Mouse (Mus musculus): ENCODE results near the gene Sestd1.
A peak's percentile ranks its signal among the peaks of the same experiment; 100 is the strongest.

Sestd1 gene

GRCm38 (mm10) chr2:77270781-77271180, 9.6 kb downstream of the Sestd1 start:
- no peak for DNase-seq (ENCODE audit: low spot score)

GRCm38 (mm10) chr2:77270136-77270535, 10.3 kb downstream of the Sestd1 start:
- no peak for DNase-seq (ENCODE audit: low spot score)

GRCm38 (mm10) chr2:77268612-77269239, 11.7 kb downstream of the Sestd1 start:
- no peak for DNase-seq (ENCODE audit: low spot score)

- no peak for DNase-seq (ENCODE audit: low spot score)
Observed at GRCm38 (mm10) chr2:77266931-77267330, 13.5 kb downstream of the Sestd1 start.

DNA sequence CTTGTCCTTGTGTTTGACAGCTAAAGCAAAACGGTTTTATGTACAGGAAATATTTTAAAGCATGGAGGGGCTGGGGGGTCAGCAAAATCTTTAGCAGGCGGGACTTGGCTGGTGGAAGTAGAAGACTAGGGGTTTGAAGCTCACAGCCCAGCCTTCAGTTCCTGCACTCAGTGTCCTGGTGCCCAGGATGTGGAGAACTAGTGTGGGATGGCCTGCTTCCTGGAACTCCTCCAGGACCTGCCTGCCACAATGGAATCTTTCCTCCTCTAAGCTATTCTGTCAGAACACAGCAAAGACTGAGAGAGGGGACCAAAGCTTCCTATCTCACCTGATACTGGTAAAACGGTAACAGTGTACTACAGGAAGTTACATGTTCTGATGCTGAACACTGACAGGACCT, 14.4 kb downstream of the Sestd1 start:
- no peak for DNase-seq (ENCODE audit: low spot score)

GRCm38 (mm10) chr2:77265301-77265700, 15.1 kb downstream of the Sestd1 start:
- DNase-seq (ENCODE audit: low spot score): no peak

DNA sequence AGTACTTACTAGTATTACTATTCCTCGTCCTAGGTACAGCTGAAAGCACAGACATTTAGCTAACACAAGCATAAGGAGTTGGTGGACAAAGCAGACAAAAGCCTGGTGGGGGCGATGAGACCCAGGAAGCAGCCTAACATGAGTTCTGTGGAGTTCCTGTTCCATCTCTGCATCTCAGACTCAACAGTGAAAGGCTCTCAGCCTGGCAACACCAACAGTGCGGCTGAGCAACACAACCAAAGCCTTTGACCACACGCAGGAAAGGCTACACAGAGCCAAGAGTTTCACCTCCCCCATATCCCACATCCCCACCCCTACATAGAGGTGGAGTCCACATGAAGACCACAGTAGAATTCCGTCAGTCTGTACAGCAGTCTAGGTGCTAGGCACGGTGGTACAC, 15.8 kb downstream of the Sestd1 start:
- no peak for DNase-seq (ENCODE audit: low spot score)

DNA sequence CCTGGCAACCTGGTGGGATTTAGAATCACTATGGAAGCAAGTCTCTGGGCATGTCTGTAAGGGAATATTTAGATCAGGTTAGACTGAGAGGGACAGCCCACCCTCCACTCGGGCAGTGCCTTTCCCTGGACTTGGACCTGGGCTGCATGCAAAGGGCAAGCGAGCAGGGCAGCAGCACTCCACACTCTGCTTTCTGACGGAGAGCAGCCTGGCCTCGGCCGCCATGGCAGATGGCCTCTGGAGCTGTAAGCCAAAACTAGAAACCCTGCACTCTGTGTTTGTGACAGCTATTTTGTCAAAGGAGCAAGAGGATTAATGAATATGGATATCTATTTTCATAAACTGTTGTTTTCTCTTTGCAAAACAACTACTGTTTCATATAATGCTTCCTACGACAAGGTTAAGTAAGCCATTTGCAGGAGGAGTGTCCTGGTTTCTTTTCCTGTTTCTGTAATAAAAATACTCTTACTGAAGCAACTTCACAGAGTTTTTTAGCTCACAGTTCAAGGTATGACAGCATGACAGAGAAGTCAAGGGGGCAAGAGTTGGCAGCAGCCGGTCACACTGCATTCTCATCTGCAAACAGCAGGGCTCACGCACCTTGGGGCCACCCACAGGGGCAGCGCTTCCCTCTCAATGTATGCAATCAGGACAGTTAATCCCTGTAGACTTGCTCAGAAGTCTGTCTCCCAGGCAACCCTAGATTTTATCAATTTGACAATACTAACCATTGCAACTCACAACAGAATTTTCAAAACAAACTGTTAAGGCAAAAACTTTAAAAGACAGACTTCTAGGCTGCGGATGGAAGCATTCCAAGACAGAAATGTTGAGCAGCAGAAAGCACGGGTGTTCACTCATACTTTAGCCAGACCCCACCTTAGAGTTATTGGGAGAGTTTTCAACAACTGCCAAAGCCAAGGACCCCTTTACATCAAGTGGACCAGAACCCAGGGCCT, 16.6 kb downstream of the Sestd1 start:
- DNase-seq (ENCODE audit: low spot score): peak; percentile 34

DNA sequence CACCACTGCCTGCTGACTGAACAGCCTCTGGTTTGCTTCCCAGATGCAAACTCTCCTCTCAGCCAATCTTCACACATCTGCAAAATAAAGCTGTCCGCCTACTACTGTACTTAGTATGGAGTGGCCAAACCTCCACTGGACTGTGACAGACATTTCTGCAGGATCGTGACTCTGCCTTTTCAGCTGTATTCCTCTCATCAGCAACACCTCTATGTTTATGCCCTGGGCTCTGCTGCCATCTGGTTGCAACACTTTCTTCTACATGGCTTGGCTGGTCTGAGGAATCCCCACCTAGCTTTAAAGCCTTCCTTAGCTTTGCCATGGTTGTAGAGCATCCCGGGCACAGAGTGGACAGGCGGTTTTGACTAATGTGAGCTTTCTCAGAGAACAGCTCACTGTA, 20.3 kb downstream of the Sestd1 start:
- no peak for DNase-seq (ENCODE audit: low spot score)

DNA sequence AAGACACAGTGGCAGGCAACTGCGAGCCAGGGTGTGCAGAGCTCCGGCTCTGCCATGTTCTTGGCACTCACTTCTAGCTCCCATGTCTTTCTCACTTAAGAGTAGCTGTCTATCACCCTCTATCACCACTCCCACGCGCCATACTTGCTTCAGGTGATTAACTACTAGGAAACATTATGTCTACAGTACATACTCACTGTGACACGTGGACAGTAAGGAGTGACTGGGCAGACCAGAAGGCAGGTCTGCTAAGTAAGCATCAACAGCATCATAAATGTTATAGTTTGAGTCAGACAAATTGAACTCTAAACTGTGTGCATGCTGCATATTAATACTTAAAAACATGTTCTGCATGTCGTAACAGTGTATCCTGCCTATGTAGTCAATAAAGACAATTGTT, 27.2 kb downstream of the Sestd1 start:
- DNase-seq (ENCODE audit: low spot score): no peak

DNA sequence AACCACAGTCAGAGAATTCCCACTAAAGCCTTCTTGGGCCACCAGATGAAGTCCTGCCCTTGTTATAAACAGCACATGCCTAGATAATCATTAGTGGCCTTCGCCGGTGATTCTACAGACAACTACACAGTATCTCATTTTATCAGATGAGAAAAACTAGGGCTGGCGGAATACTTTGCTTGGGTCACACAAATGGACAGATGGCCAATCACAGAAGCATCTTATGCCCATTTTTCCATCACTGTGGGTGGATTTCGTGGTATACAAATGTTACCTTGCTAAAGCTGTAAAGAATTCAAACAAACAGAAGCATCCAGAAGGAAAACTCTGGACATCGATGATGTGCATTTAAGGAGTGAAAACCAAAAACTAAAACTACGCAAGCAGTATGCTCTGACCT, 28.7 kb downstream of the Sestd1 start:
- DNase-seq (ENCODE audit: low spot score): no peak

GRCm38 (mm10) chr2:77249771-77250681, 30.4 kb downstream of the Sestd1 start:
- DNase-seq (ENCODE audit: low spot score): peak; percentile 79

DNA sequence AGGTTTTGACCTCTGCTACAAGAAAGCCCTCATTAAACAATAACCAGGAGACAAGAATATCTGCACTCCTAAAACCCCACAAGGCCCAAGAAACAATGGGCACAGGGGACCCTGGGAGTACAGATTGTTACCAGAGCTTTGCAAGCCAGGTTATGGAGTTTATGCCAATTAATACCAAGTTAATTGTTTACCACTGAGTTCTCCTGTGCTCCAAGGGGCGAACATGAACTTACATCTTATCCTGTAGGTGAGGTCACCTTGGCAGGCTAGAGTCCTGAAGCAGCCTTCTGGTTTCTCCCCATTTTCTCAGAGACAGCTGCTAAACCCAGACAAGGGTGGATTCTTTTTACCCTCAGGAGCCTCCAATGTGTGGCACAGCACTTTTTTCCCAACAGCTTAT, 32.0 kb downstream of the Sestd1 start:
- no peak for DNase-seq (ENCODE audit: low spot score)

- DNase-seq (ENCODE audit: low spot score): no peak
Observed at GRCm38 (mm10) chr2:77247200-77247830, 33.1 kb downstream of the Sestd1 start.

DNA sequence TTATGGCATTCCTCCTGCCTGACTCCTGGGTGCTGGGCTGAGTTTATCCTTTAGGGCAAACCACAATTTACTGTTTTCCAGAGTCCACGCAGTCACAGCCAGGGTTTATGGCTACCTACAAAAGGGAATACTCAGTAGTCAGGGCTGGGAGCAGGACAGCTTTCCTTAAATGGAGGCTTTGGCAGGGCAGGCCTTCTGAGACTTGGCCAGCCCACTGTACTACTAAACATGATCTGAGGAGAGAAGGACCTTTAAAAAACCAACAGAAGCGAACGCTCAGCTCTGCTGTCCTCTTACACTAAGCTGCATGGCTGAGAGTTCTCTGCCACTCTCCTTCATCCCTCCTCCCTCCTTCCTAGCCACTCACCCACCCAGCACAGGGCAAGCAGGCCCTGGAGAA, 34.6 kb downstream of the Sestd1 start:
- DNase-seq (ENCODE audit: low spot score): no peak

- no peak for DNase-seq (ENCODE audit: low spot score)
Observed at GRCm38 (mm10) chr2:77242248-77242647, 38.1 kb downstream of the Sestd1 start.

- DNase-seq (ENCODE audit: low spot score): no peak
Observed at GRCm38 (mm10) chr2:77238607-77239006, 41.8 kb downstream of the Sestd1 start.

DNA sequence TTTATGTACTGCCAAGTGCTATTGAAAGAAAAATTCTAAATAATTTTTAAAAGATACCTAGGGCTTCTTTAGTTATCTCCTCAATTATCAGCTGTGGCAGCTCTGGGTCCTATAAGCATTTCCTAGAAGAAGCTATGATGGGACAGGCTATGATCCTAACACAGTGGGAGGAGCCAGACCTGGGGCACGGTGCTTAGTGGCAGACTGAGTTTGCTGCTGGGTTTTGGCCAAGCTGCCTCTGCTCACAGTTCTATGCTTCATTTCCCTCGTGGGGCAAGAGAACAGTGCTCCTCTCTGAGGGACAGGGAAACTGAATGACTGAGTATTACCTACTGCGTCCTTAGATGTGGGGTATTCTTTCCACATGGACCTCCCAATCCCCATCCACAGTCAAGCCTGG, 42.3 kb downstream of the Sestd1 start:
- no peak for DNase-seq (ENCODE audit: low spot score)

DNA sequence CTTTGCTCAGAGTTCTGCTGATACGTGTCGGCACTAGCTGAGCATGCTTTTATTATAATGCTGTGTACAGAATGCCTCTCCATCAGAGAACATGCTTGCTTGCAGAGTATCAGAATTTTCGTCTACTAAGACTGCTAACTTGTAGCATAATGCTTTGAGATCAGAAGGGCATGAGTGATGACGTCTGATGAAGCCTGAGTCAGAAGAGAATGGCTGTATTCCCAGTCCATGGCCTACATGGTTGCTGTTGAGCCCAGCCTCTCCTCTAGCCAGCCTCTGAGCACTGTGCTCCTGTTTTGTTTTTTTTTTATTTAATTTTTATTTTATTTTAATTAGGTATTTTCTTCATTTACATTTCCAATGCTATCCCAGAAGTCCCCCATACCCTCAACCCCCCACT, 43.5 kb downstream of the Sestd1 start:
- DNase-seq (ENCODE audit: low spot score): no peak

DNA sequence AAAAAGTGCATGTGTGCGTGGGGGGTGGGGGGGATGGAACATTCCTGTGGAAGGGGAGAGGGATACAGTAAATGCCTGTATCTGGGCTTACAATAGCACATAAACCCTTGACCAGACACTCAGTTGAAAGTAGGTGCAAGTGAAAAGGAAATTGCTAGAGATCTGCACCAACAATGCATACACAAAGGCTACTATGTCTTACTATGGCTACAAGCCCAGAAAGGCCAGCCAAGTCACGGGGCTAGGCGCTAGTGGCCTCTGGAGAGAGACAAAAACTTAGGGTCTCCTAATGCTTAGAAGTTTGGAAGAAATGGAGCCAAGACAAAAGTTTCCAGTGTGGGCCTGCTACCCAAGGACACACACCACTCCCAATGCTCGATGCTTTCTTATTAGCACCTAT, 44.5 kb downstream of the Sestd1 start:
- DNase-seq (ENCODE audit: low spot score): no peak

DNA sequence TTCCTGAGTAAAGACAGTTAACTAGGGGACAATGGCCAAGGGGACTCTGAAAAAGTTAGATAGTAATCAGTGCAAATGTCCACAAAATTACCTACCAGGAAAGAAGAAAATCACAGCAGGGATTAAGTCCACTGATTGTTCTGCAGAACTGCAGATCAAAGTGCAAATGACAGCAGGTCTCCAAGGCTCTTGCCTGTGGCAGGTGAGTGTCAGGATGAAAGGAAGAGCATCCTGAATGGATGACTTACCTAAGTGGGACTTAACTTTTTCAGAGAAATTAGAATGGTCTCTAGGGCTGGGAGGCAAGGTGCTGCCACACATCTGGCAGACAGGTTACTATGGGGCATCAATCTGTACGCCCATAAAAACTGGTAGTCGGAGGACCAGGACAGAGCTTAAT, 47.8 kb downstream of the Sestd1 start:
- DNase-seq (ENCODE audit: low spot score): no peak

DNA sequence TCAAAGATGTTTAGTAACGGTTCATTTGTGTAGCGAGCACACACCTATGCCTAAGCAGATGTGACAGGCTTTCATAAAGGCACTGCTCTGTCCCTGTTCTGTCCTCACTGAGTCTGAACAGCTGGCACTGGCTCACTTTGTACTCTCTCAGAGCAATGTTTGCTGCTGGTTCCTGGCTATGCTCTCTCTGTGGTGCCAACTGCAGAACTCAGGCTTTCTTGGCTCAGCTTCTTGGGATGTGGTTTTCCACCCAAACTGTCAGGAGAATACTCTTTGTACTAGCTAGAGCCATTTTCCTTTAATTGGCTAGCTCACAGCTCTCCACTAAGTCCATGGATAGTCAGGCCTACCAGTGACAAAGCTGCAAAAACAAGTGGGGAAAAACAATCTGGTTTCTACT, 59.4 kb downstream of the Sestd1 start:
- no peak for DNase-seq (ENCODE audit: low spot score)

Measured in embryo, embryonic 10 days (tissue).